Mouse (Mus musculus) ES-Bruce4 (cell line): ENCODE data around the gene Klf9.

Source experiments
- CTCF ChIP-seq: IDR thresholded peaks from one replicate; pipeline ENCODE4 v1.8.1; 2011; ENCODE audit warnings: low read depth, low read length
- EP300 ChIP-seq: IDR thresholded peaks from 2 replicates; pipeline ENCODE4 v1.6.1; 2011; ENCODE audit warnings: low read depth, low read length; ENCODE audit not compliant: insufficient read depth
- POLR2A ChIP-seq: IDR thresholded peaks from one replicate; pipeline ENCODE4 v1.8.1; 2011; ENCODE audit warnings: low read length; ENCODE audit not compliant: insufficient read depth

DNA sequence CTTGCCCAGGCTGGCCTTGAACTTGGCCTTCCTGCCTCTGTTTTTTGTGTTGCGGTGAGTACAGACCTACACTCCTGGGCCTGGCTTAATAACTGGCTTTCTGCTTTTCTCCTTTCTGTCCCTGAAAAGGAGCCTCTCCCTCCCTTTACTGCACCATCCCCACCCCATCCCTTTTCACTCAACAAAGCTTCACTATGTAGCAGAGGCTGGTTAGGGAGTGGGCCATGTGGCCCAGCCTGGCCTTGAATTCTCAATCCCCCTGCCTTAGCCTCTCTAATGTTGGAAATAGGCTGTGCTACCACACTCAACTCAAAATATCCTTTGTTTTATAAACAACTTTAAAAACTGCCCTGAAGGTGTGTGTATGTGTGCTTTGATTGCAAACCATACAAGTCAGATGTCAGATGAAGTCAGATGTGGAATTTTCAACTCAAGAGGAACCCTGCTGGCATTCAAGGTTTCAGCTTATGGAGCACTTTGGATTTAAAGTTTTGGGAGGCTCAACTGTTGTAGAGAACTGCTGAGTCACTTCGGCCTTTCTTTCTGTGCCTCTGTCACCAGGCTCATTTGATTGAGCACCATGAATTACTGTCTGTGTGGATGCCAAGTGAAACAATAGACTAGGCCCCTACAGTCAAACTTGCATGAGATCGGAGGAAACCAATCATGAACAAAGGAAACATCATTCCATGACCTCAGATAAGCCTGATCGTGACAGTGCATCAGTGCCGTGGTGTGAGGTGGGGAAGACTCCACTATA, 28.1 kb downstream of the Klf9 start:
- no peak for TF ChIP-seq POLR2A
- no peak for TF ChIP-seq CTCF
- no peak for TF ChIP-seq EP300
